Mouse (Mus musculus): ENCODE results near the gene Wnt5b. TPM values are rescaled to one million over a fixed set of nuclear protein-coding genes. Genes with fewer than 3 reads are reported as not detected.

Gene Wnt5b
- polyA plus RNA-seq, 1 experiment from 2014 or later: 10.9 TPM

GRCm38 (mm10) chr6:119466921-119467784 is 77.0 kb downstream of the Wnt5b start:
- Histone ChIP-seq H3K9me3 (no peaks in the 10 kb centered on the region), H3K9ac (no peak overlapping the region), H3K4me3 (replicated peaks) (no peak overlapping the region), H3K4me2 (no peak overlapping the region), H3K4me1 (no peaks in the 10 kb centered on the region; the same call in 1 of the 2 replicates), H3K27me3 (no peaks in the 10 kb centered on the region), H3K36me3 (replicated peaks) (no peaks in the 10 kb centered on the region), H3K27ac (no peak overlapping the region)
- 80% methylated on average over 10 of the region's 10 CpGs for WGBS
- ATAC-seq (ENCODE audit: low FRiP score): no peak

DNA sequence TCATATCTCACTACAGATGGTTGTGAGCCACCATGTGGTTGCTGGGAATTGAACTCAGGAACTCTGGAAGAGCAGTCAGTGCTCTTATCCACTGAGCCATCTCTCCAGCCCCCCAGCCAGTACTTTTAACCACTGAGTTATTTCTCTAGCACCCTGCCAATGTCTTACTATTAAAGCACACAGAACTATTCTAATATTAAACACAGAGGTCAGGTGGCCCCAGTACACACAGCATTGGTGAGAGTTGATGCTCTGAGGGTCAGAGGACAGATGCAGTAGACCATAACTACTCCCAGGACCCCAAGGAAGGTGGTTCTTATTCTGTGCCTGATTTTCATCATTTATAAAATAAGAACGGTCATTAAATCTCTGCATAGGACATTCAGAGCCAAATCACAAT is 78.0 kb downstream of the Wnt5b start:
- H3K36me3 ChIP-seq (replicated peaks): no peaks in the 10 kb centered on the region
- H3K4me1 ChIP-seq: no peaks in the 10 kb centered on the region; the same call in 1 of the 2 replicates
- H3K4me2 ChIP-seq: no peak overlapping the region
- no peak for ATAC-seq (ENCODE audit: low FRiP score)
- WGBS: 95% methylated on average over 1 of the region's 1 CpGs
- no peak overlapping the region for H3K4me3 ChIP-seq (replicated peaks)
- H3K27ac ChIP-seq: no peak overlapping the region
- H3K27me3 ChIP-seq: no peaks in the 10 kb centered on the region
- H3K9me3 ChIP-seq: no peaks in the 10 kb centered on the region
- no peak overlapping the region for H3K9ac ChIP-seq

DNA sequence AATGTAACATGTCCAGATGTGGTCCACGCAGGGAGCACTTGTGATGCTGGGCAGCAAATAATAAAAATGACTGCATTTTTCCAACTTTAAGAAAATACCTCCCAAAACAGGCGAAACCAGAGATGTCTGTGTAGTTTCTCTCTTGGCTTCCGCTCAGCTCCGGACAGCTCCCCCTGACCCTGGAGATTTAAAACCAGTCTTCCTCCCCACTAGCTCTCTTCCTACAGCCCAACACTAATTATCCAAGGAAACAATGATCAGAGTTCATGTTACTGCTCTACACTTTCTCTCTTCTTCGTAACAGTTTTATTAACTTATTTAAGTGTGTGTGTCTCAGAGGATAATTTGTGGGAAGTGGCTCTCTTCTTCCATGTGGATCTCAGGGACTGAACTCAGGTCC is 83.8 kb downstream of the Wnt5b start:
- no peak overlapping the region for H3K4me2 ChIP-seq
- H3K4me3 ChIP-seq (replicated peaks): no peak overlapping the region
- H3K36me3 ChIP-seq (replicated peaks): no peaks in the 10 kb centered on the region
- no peak overlapping the region for H3K27ac ChIP-seq
- no peak for ATAC-seq (ENCODE audit: low FRiP score)
- H3K9me3 ChIP-seq: no peaks in the 10 kb centered on the region
- no peaks in the 10 kb centered on the region for H3K27me3 ChIP-seq
- WGBS: 86% methylated on average over 5 of the region's 5 CpGs
- no peaks in the 10 kb centered on the region for H3K4me1 ChIP-seq
- H3K9ac ChIP-seq: no peak overlapping the region

- H3K4me1 ChIP-seq: no peaks in the 10 kb centered on the region
- no peaks in the 10 kb centered on the region for H3K36me3 ChIP-seq (replicated peaks)
- H3K4me3 ChIP-seq (replicated peaks): no peak overlapping the region
- 91% methylated on average over 4 of the region's 4 CpGs for WGBS
- H3K9ac ChIP-seq: no peak overlapping the region
- no peaks in the 10 kb centered on the region for H3K27me3 ChIP-seq
- H3K4me2 ChIP-seq: no peak overlapping the region
- no peak overlapping the region for H3K27ac ChIP-seq
- ATAC-seq (ENCODE audit: low FRiP score): no peak
- H3K9me3 ChIP-seq: no peaks in the 10 kb centered on the region
Measured at GRCm38 (mm10) chr6:119459041-119459440, 85.1 kb downstream of the Wnt5b start.

DNA sequence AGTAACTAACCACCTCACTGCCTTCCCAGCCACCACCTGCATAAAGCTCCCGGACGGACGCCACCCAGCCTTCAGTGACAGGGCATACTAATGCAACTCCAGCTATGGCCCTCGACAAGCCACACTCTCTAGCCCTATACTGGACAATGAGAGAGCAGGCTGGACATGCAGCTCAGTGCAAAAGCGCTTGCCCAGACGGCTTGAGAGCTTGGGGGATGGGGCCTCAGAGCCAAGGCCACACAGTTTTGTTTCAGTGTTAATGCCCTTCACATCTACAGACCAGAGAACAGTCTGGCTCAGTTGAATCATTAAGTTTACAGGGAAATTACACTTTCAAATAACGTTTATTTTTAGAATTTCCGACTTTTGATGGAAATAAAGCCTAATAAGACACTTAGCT is 86.0 kb downstream of the Wnt5b start:
- ATAC-seq (ENCODE audit: low FRiP score): no peak
- no peak overlapping the region for H3K9ac ChIP-seq
- no peak overlapping the region for H3K4me3 ChIP-seq (replicated peaks)
- H3K27me3 ChIP-seq: no peaks in the 10 kb centered on the region
- no peaks in the 10 kb centered on the region for H3K36me3 ChIP-seq (replicated peaks)
- H3K4me2 ChIP-seq: no peak overlapping the region
- no peaks in the 10 kb centered on the region for H3K4me1 ChIP-seq
- no peaks in the 10 kb centered on the region for H3K9me3 ChIP-seq
- WGBS: 59% methylated on average over 8 of the region's 8 CpGs
- H3K27ac ChIP-seq: no peak overlapping the region

DNA sequence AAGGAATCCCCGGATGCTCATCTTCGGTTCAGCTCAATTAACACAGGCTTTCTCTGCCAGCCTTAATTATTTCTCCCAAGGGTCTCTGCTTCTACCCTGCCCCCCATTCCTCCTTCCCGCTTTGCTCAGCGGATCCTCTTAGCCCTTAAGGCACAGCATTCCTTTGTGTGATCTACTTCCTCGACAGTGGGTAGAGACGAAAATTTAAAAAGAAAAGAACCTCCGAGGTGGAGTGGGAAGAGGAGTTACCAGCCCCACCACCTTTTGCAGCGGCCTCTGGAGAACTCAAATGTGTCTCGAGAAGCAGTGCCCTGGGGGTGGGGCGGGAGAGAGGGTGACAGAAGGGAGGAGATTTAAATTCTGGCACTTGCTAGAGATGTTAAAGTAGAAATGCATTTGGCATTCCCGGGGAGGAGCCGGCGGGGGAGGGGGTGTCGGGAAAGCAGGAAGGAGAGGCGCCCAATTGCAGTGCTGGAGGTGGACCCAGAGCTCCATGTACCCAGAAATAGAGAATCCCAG is 92.1 kb downstream of the Wnt5b start:
- ATAC-seq (ENCODE audit: low FRiP score): peak; percentile 75
- under 1% methylated on average over 15 of the region's 15 CpGs for WGBS
- Histone ChIP-seq H3K4me1 (peaks cover 38% of the 10 kb centered on the region), H3K9ac (peak overlapping the region; percentile 57), H3K4me3 (replicated peaks) (peak overlapping the region; percentile 36), H3K27ac (peak overlapping the region; percentile 92), H3K9me3 (no peaks in the 10 kb centered on the region), H3K27me3 (peaks cover 11% of the 10 kb centered on the region; the same call in 1 of the 2 replicates), H3K36me3 (replicated peaks) (no peaks in the 10 kb centered on the region), H3K4me2 (peak overlapping the region; percentile 66)

DNA sequence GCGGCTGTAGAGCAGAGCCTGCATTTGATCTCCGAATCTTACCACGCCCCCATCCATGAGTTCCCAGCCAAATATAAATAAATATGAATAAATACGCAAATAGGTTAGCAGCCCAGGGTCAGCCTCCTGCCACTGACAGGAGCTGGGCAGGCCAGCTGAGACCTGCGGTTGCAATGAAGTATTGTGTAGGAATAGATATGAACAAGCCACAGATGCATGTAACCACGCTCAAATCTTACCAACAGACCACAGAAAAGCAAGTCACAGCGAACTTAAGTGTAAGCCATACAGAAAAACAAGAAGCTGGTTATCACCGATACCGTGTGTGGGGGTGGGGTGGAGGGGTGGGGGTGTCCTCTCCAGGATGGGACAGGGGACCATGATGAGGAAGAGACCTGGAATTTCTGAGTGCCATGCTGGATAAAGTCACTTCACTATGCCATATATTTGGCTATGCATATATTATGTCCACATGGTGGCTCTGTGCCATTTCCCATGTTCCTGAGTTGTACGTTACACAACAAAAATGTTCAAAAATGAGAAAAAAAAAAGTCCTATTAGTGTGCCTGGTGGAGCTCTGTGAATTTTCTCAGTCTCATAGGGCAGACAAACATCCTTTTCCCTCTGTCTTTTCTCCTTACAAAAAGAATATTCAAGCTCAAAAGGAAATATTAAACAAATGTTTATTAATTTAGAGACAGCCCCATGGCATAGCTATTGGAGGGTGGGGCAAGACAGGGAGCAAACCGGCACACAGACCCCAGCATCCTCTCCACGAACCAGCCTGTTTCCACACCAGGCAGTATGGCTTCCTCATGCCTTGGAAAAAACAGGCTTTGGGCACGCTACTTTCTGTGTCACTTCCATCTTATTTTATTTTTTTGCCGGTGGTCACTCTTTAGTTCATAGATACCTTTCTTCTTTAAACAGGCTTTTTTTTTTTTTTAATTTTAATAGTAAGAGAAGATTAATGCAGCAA is 92.9 kb downstream of the Wnt5b start:
- peak overlapping the region; percentile 92 for H3K27ac ChIP-seq
- H3K36me3 ChIP-seq (replicated peaks): no peaks in the 10 kb centered on the region
- peak overlapping the region; percentile 66 for H3K4me2 ChIP-seq
- H3K9ac ChIP-seq: peak overlapping the region; percentile 57; the same call in 1 of the 2 replicates
- peaks cover 11% of the 10 kb centered on the region; the same call in 1 of the 2 replicates for H3K27me3 ChIP-seq
- H3K9me3 ChIP-seq: no peaks in the 10 kb centered on the region
- H3K4me1 ChIP-seq: peaks cover 38% of the 10 kb centered on the region
- WGBS: 51% methylated on average over 14 of the region's 14 CpGs
- H3K4me3 ChIP-seq (replicated peaks): no peak overlapping the region; the same call in 1 of the 2 replicates
- ATAC-seq (ENCODE audit: low FRiP score): no peak; the same call in 1 of the 2 replicates

GRCm38 (mm10) chr6:119449060-119449499 is 95.1 kb downstream of the Wnt5b start:
- Histone ChIP-seq H3K4me2 (peak overlapping the region; percentile 59), H3K4me3 (replicated peaks) (peak overlapping the region; percentile 31), H3K9ac (peak overlapping the region; percentile 45), H3K27me3 (peaks cover 11% of the 10 kb centered on the region; the same call in 1 of the 2 replicates), H3K4me1 (peaks cover 38% of the 10 kb centered on the region), H3K27ac (no peak overlapping the region), H3K9me3 (no peaks in the 10 kb centered on the region), H3K36me3 (replicated peaks) (no peaks in the 10 kb centered on the region)
- WGBS: 4% methylated on average over 23 of the region's 23 CpGs
- ATAC-seq (ENCODE audit: low FRiP score): no peak

DNA sequence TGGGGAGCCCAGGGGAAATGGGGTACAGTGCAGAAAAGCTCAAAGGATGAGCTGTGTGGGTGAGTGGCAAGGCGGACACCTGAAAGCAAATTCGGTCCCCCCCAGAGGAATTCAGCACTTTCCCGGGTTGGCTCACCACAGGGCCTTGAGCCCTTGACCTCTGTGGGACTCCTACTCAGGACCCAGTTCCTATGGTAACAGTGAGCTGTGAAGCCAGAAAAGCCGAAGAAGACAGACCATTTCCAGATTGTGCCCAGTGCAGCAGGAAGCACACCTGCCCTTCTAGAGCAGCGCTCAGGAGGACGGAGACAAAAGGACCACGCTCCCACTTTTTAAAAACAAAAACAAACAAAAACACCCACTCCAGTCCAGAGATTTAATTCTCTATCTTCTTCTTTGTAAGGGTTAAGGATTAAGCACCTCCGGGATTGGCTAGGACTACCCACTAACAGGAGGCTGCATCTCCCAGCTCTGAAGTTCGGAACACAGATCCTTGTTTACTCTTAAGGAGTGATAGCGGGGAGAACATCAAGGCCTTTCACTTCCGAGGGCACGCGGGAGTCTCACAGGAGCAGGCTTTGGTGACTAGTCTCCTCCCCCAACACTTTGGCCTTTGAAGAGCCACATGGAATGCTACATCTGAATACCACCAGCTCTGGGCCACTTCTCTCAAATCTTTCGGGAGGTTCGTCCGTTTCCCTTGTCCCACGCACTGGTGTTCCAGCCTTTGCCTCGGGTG is 95.7 kb downstream of the Wnt5b start:
- WGBS: 9% methylated on average over 18 of the region's 18 CpGs
- no peak for ATAC-seq (ENCODE audit: low FRiP score)
- Histone ChIP-seq H3K9me3 (no peaks in the 10 kb centered on the region), H3K27me3 (peaks cover 11% of the 10 kb centered on the region; the same call in 1 of the 2 replicates), H3K9ac (peak overlapping the region; percentile 45), H3K4me3 (replicated peaks) (peak overlapping the region; percentile 31), H3K4me2 (peak overlapping the region; percentile 59), H3K36me3 (replicated peaks) (no peaks in the 10 kb centered on the region), H3K27ac (no peak overlapping the region), H3K4me1 (peaks cover 42% of the 10 kb centered on the region)

- 81% methylated on average over 11 of the region's 11 CpGs for WGBS
- Histone ChIP-seq H3K4me3 (replicated peaks) (no peak overlapping the region), H3K27me3 (peaks cover 11% of the 10 kb centered on the region; the same call in 1 of the 2 replicates), H3K36me3 (replicated peaks) (no peaks in the 10 kb centered on the region), H3K9me3 (no peaks in the 10 kb centered on the region), H3K4me1 (peaks cover 23% of the 10 kb centered on the region), H3K4me2 (no peak overlapping the region), H3K9ac (no peak overlapping the region), H3K27ac (no peak overlapping the region)
- ATAC-seq (ENCODE audit: low FRiP score): no peak
Measured at GRCm38 (mm10) chr6:119445671-119446607, 98.2 kb downstream of the Wnt5b start.

Measured in forebrain, embryonic 12.5 days (tissue).